Mouse (Mus musculus) midbrain, embryonic 13.5 days (tissue): ENCODE results near the gene Otog. TPM values are rescaled to one million over a fixed set of nuclear protein-coding genes. Genes with fewer than 3 reads are reported as not detected.
A peak's percentile ranks its signal among the peaks of the same experiment; 100 is the strongest.

Experiments
- ATAC-seq: fragments of 200-750 bp; cut with Nextera tagmentation; 2 replicates; pipeline ENCODE4 v1.8.0; 2017; ENCODE audit warnings: mild to moderate bottlenecking, moderate TSS enrichment, moderate library complexity
- H3K27ac ChIP-seq: fragments of 300-500 bp; sonication (generic); 2 replicates; pipeline ENCODE4 v1.5.1; 2015; ENCODE audit warnings: inconsistent platforms, mild to moderate bottlenecking, moderate library complexity
- H3K27me3 ChIP-seq: fragments of 300-500 bp; sonication (generic); 2 replicates; pipeline ENCODE4 v1.6.1; 2015; ENCODE audit warnings: mild to moderate bottlenecking, inconsistent platforms
- H3K36me3 ChIP-seq: fragments of 300-500 bp; sonication (generic); 2 replicates; pipeline ENCODE4 v1.6.1; 2015; ENCODE audit warnings: mild to moderate bottlenecking, inconsistent platforms
- H3K4me1 ChIP-seq: fragments of 300-500 bp; sonication (generic); replicated peaks from 2 replicates; pipeline ENCODE4 v1.6.1; 2015; ENCODE audit warnings: inconsistent platforms
- H3K4me2 ChIP-seq: fragments of 300-500 bp; sonication (generic); replicated peaks from 2 replicates; pipeline ENCODE4 v1.6.1; 2015; ENCODE audit warnings: moderate library complexity, mild to moderate bottlenecking, inconsistent platforms
- H3K4me3 ChIP-seq: fragments of 300-500 bp; sonication (generic); replicated peaks from 2 replicates; pipeline ENCODE4 v1.5.1; 2015; ENCODE audit warnings: mild to moderate bottlenecking, inconsistent platforms
- H3K9ac ChIP-seq: fragments of 300-500 bp; sonication (generic); replicated peaks from 2 replicates; pipeline ENCODE4 v1.6.1; 2015; ENCODE audit warnings: mild to moderate bottlenecking, inconsistent platforms
- H3K9me3 ChIP-seq: fragments of 300-500 bp; sonication (generic); 2 replicates; pipeline ENCODE4 v1.6.1; 2016; ENCODE audit warnings: mild to moderate bottlenecking, inconsistent platforms
- WGBS: fragments of 180-500 bp; shearing (Covaris S2); methylation state at CpG from one replicate; pipeline ENCODE4 v1.1.7; 2015; 5-methylcytosine and 5-hydroxymethylcytosine counted together
- polyA plus RNA-seq: library from polyadenylated mRNA; unstranded; fragments of >200 nt; fragmentation: Nextera tagmentation; extraction: Ambion mirVana; gene quantifications from 2 replicates; pipeline ENCODE4 v1.2.1, GENCODE M21; 2015

The Otog gene
- polyA plus RNA-seq, 1 experiment from 2014 or later, result 0.09 TPM

GRCm38 (mm10) chr7:46226936-46227335, 13.9 kb upstream of the Otog start:
- ATAC-seq, result no peak

GRCm38 (mm10) chr7:46235948-46236347, 4.8 kb upstream of the Otog start:
- Histone ChIP-seq H3K4me3 (no peak overlapping the region), H3K9me3 (no peaks in the 10 kb centered on the region), H3K4me2 (0 out of 2 replicates have a peak overlapping the region, but pooled peaks have one; percentile 1), H3K27ac (0 out of 2 replicates have a peak overlapping the region, but pooled peaks have one; percentile 25), H3K9ac (no peak overlapping the region), H3K4me1 (peaks cover 17% of the 10 kb centered on the region), H3K36me3 (no peaks in the 10 kb centered on the region), H3K27me3 (peaks cover 4% of the 10 kb centered on the region; the same call in 1 of the 2 replicates)
- peak; percentile 76 for ATAC-seq
- WGBS, result 72% methylated on average over 18 of the region's 18 CpGs

More at GRCm38 (mm10) chr7:46226936-46227335, 13.9 kb upstream of the Otog start:
- WGBS, result 75% methylated on average over 4 of the region's 4 CpGs
- no peaks in the 10 kb centered on the region for H3K36me3 ChIP-seq
- no peaks in the 10 kb centered on the region for H3K27me3 ChIP-seq
- H3K27ac ChIP-seq, result no peak overlapping the region
- peaks cover 7% of the 10 kb centered on the region; the same call in 1 of the 2 replicates for H3K4me1 ChIP-seq
- H3K4me2 ChIP-seq, result no peak overlapping the region
- H3K9ac ChIP-seq, result no peak overlapping the region
- no peaks in the 10 kb centered on the region for H3K9me3 ChIP-seq
- H3K4me3 ChIP-seq, result no peak overlapping the region

GRCm38 (mm10) chr7:46236363-46236762, 4.4 kb upstream of the Otog start:
- 0 out of 2 replicates have a peak overlapping the region, but pooled peaks have one; percentile 1 for H3K4me2 ChIP-seq
- H3K4me1 ChIP-seq, result peaks cover 17% of the 10 kb centered on the region
- H3K36me3 ChIP-seq, result no peaks in the 10 kb centered on the region
- H3K4me3 ChIP-seq, result no peak overlapping the region
- H3K9me3 ChIP-seq, result no peaks in the 10 kb centered on the region
- H3K27ac ChIP-seq, result 0 out of 2 replicates have a peak overlapping the region, but pooled peaks have one; percentile 39
- 79% methylated on average over 15 of the region's 15 CpGs for WGBS
- ATAC-seq, result peak; percentile 32; the same call in 1 of the 2 replicates
- H3K27me3 ChIP-seq, result peaks cover 4% of the 10 kb centered on the region; the same call in 1 of the 2 replicates
- H3K9ac ChIP-seq, result no peak overlapping the region

GRCm38 (mm10) chr7:46237192-46237591, 3.6 kb upstream of the Otog start:
- H3K36me3 ChIP-seq, result no peaks in the 10 kb centered on the region
- H3K9ac ChIP-seq, result no peak overlapping the region
- WGBS, result 79% methylated on average over 7 of the region's 7 CpGs
- H3K27me3 ChIP-seq, result peaks cover 4% of the 10 kb centered on the region; the same call in 1 of the 2 replicates
- no peak overlapping the region for H3K4me2 ChIP-seq
- no peak overlapping the region for H3K27ac ChIP-seq
- peaks cover 17% of the 10 kb centered on the region for H3K4me1 ChIP-seq
- no peak for ATAC-seq
- H3K9me3 ChIP-seq, result no peaks in the 10 kb centered on the region
- no peak overlapping the region for H3K4me3 ChIP-seq

- no peak within 1 kb of the TSS for H3K4me3 ChIP-seq
- WGBS, result 23% methylated on average over 10 of the region's 10 CpGs
- H3K27me3 ChIP-seq, result peaks cover 4% of the 10 kb centered on the region; the same call in 1 of the 2 replicates
- H3K4me2 ChIP-seq, result no peak within 1 kb of the TSS
- no peak within 1 kb of the TSS for H3K27ac ChIP-seq
- H3K4me1 ChIP-seq, result peaks cover 17% of the 10 kb centered on the region
- H3K9me3 ChIP-seq, result no peaks in the 10 kb centered on the region
- no peak within 1 kb of the TSS for H3K9ac ChIP-seq
- ATAC-seq, result no peak
- H3K36me3 ChIP-seq, result no peaks in the 10 kb centered on the region
Observed at GRCm38 (mm10) chr7:46238346-46238745, 2.4 kb upstream of the Otog start, which contains the start of gene Ush1c. Gene Ush1c (minus strand): TSS chr7:46238503.

GRCm38 (mm10) chr7:46240091-46240490, 696 bp upstream of the Otog start:
- 92% methylated on average over 4 of the region's 4 CpGs for WGBS
- Histone ChIP-seq H3K36me3 (no peaks in the 10 kb centered on the region), H3K9me3 (no peaks in the 10 kb centered on the region), H3K4me2 (no peak overlapping the region), H3K27ac (no peak overlapping the region), H3K4me1 (peaks cover 17% of the 10 kb centered on the region), H3K9ac (no peak overlapping the region), H3K4me3 (no peak overlapping the region), H3K27me3 (peaks cover 4% of the 10 kb centered on the region; the same call in 1 of the 2 replicates)
- no peak for ATAC-seq

GRCm38 (mm10) chr7:46246876-46247275, 6.1 kb downstream of the Otog start:
- no peak overlapping the region for H3K9ac ChIP-seq
- H3K27me3 ChIP-seq, result no peaks in the 10 kb centered on the region
- H3K4me2 ChIP-seq, result no peak overlapping the region
- ATAC-seq, result no peak
- no peak overlapping the region for H3K27ac ChIP-seq
- H3K4me3 ChIP-seq, result no peak overlapping the region
- no peaks in the 10 kb centered on the region for H3K36me3 ChIP-seq
- no peaks in the 10 kb centered on the region; the same call in 1 of the 2 replicates for H3K4me1 ChIP-seq
- H3K9me3 ChIP-seq, result no peaks in the 10 kb centered on the region

- Histone ChIP-seq H3K27ac (no peak overlapping the region), H3K27me3 (no peaks in the 10 kb centered on the region), H3K9ac (no peak overlapping the region), H3K36me3 (no peaks in the 10 kb centered on the region), H3K4me1 (no peaks in the 10 kb centered on the region; the same call in 1 of the 2 replicates), H3K9me3 (no peaks in the 10 kb centered on the region), H3K4me3 (no peak overlapping the region), H3K4me2 (no peak overlapping the region)
- 83% methylated on average over 3 of the region's 3 CpGs for WGBS
- no peak for ATAC-seq
Observed at GRCm38 (mm10) chr7:46247606-46248005, 6.8 kb downstream of the Otog start.

GRCm38 (mm10) chr7:46251841-46252240, 11.1 kb downstream of the Otog start:
- Histone ChIP-seq H3K4me2 (no peak overlapping the region), H3K9me3 (no peaks in the 10 kb centered on the region), H3K36me3 (no peaks in the 10 kb centered on the region), H3K27ac (no peak overlapping the region), H3K4me1 (no peaks in the 10 kb centered on the region), H3K27me3 (no peaks in the 10 kb centered on the region), H3K4me3 (no peak overlapping the region), H3K9ac (no peak overlapping the region)
- WGBS, result 81% methylated on average over 4 of the region's 4 CpGs
- ATAC-seq, result no peak

GRCm38 (mm10) chr7:46276156-46276555, 35.4 kb downstream of the Otog start:
- WGBS, result 74% methylated on average over 5 of the region's 5 CpGs
- H3K4me2 ChIP-seq, result no peak overlapping the region
- H3K27me3 ChIP-seq, result no peaks in the 10 kb centered on the region; the same call in 1 of the 2 replicates
- H3K9ac ChIP-seq, result no peak overlapping the region
- H3K4me1 ChIP-seq, result no peaks in the 10 kb centered on the region
- H3K27ac ChIP-seq, result no peak overlapping the region
- no peak for ATAC-seq
- no peaks in the 10 kb centered on the region for H3K9me3 ChIP-seq
- no peak overlapping the region for H3K4me3 ChIP-seq
- no peaks in the 10 kb centered on the region for H3K36me3 ChIP-seq

- no peaks in the 10 kb centered on the region; the same call in 1 of the 2 replicates for H3K27me3 ChIP-seq
- H3K4me1 ChIP-seq, result 0 out of 2 replicates have a peak, but pooled peaks cover 2% of the 10 kb centered on the region
- ATAC-seq, result 0 out of 2 replicates have a peak, but pooled peaks have one; percentile 40
- WGBS, result 17% methylated on average over 6 of the region's 6 CpGs
- H3K4me3 ChIP-seq, result no peak overlapping the region
- H3K36me3 ChIP-seq, result no peaks in the 10 kb centered on the region
- no peak overlapping the region for H3K27ac ChIP-seq
- H3K9me3 ChIP-seq, result no peaks in the 10 kb centered on the region
- no peak overlapping the region for H3K4me2 ChIP-seq
- no peak overlapping the region for H3K9ac ChIP-seq
Observed at GRCm38 (mm10) chr7:46279946-46280345, 39.2 kb downstream of the Otog start.

- H3K27me3 ChIP-seq, result no peaks in the 10 kb centered on the region; the same call in 1 of the 2 replicates
- H3K4me2 ChIP-seq, result no peak overlapping the region
- H3K36me3 ChIP-seq, result no peaks in the 10 kb centered on the region
- H3K27ac ChIP-seq, result no peak overlapping the region
- no peak overlapping the region for H3K9ac ChIP-seq
- H3K4me3 ChIP-seq, result no peak overlapping the region
- no peaks in the 10 kb centered on the region for H3K9me3 ChIP-seq
- ATAC-seq, result no peak
- 0 out of 2 replicates have a peak, but pooled peaks cover 2% of the 10 kb centered on the region for H3K4me1 ChIP-seq
Observed at GRCm38 (mm10) chr7:46280896-46281295, 40.1 kb downstream of the Otog start.

- Histone ChIP-seq H3K27me3 (no peaks in the 10 kb centered on the region; the same call in 1 of the 2 replicates), H3K4me3 (no peak overlapping the region), H3K9me3 (no peaks in the 10 kb centered on the region), H3K4me1 (0 out of 2 replicates have a peak, but pooled peaks cover 2% of the 10 kb centered on the region), H3K4me2 (no peak overlapping the region), H3K27ac (no peak overlapping the region), H3K36me3 (no peaks in the 10 kb centered on the region), H3K9ac (no peak overlapping the region)
- WGBS, result 67% methylated on average over 7 of the region's 7 CpGs
- ATAC-seq, result no peak
Observed at GRCm38 (mm10) chr7:46282276-46282675, 41.5 kb downstream of the Otog start.
